Mouse (Mus musculus) macrophage (primary cell): Measurements from ENCODE around the gene Ldlrap1. TPM values are rescaled to one million over a fixed set of nuclear protein-coding genes. Genes with fewer than 3 reads are reported as not detected.
"Not testable (repeated sequence)": the region's sequence is repeated elsewhere in the genome, so short reads cannot be mapped to it uniquely, and the experiment has no call there.

Source experiments
- H3K27ac ChIP-seq: fragments of 350-480 bp; formaldehyde crosslinking; 2 replicates; pipeline ENCODE4 v1.9.0; 2021
- H3K36me3 ChIP-seq: fragments of 350-480 bp; formaldehyde crosslinking; 2 replicates; pipeline ENCODE4 v1.9.0; 2021; ENCODE audit errors: inconsistent target
- H3K4me3 ChIP-seq: fragments of 350-480 bp; formaldehyde crosslinking; 2 replicates; pipeline ENCODE4 v1.9.0; 2021; ENCODE audit errors: inconsistent target
- H3K79me2 ChIP-seq: fragments of 350-480 bp; formaldehyde crosslinking; 2 replicates; pipeline ENCODE4 v1.9.0; 2021; ENCODE audit errors: inconsistent target
- WGBS: methylation state at CpG from one replicate; pipeline ENCODE4 v1.1.7; 2026; ENCODE audit warnings: inconsistent platforms; ENCODE audit not compliant: missing documents; 5-methylcytosine and 5-hydroxymethylcytosine counted together
- polyA plus RNA-seq: library from polyadenylated mRNA; stranded (reverse); fragments of 250-400 nt; gene quantifications from 3 replicates; pipeline ENCODE4 v1.2.4, GENCODE M21; 2018; ENCODE audit warnings: inconsistent platforms
- total RNA-seq, 78 experiments: library from RNA; depleted of rRNA; stranded (reverse); fragments of 250-400 nt; gene quantifications; 1 replicate in 9 of 78; 2 replicates in 24 of 78; 3 replicates in 43 of 78; 4 replicates in 2 of 78; pipeline ENCODE4 v1.2.4; 2018; ENCODE audit warnings: inconsistent platforms in 56 of 78

The Ldlrap1 gene
- 100 to 1,000 TPM in 4 of 26 experiments, 10 to 100 TPM in 21, 1 to 10 TPM in 1; 5.4 to 129 (median 41.6) TPM for total RNA-seq (2018; cell fraction: chromatin; rRNA removed)
- total RNA-seq (2018; cell fraction: cytosol; rRNA removed): 10 to 100 TPM; 12.3 to 48.8 (median 35.4) TPM
- total RNA-seq (2018; cell fraction: nucleus; rRNA removed): 10 to 100 TPM in 25 of 26 experiments, 1 to 10 TPM in 1; 7.2 to 92.8 (median 27.8) TPM
- 34.2 to 76.5 TPM (median 43.1 TPM) in 3 replicates for polyA plus RNA-seq

DNA sequence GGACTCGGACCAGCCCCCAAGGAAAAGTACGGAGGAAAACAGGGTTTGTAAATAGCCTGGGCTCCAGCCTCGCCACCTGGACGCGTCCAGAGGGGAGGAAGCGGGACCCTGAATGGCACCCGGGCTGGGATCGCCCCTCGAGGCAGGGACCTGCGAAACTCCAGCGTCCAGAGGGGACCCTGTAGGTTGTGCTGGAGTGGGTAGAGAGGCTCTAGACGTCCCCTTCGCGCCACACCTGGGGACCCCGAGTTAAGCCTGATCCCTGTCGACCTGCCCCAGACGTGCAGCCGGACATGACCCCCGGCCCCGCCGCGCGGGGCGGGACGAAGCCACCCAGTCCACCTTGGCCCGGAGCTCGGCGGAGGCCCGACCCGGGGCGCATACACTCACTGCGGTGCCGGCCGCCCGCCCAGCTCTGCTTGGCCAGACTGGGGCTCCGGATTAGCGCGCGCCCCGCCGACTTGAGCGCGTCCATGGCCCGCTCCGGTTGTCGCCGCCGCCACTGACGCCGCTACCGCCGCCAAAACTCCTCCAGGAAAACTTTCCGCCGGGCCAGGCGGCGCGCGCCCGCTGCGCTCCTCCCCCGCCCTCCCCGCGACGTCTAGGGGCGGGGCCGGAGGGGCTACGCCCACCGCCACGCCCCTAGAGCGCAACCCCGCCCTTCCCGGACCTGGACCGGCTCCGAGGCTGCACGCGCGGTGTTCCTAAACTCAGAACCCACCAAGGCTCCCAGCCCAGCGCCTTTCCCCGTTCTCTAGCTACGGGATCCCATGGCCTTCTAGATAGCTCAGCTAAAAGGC, at the start of gene Ldlrap1:
Ldlrap1 (minus strand) TSS at position 599 of the 800 bp plus-strand sequence.
- peak within 1 kb of the TSS; percentile 91 for H3K4me3 ChIP-seq
- H3K27ac ChIP-seq: peak within 1 kb of the TSS; percentile 65
- peaks cover 49% of the 10 kb centered on the region for H3K79me2 ChIP-seq
- no peaks in the 10 kb centered on the region for H3K36me3 ChIP-seq
- WGBS: 0% methylated on average over 78 of the region's 80 CpGs

DNA sequence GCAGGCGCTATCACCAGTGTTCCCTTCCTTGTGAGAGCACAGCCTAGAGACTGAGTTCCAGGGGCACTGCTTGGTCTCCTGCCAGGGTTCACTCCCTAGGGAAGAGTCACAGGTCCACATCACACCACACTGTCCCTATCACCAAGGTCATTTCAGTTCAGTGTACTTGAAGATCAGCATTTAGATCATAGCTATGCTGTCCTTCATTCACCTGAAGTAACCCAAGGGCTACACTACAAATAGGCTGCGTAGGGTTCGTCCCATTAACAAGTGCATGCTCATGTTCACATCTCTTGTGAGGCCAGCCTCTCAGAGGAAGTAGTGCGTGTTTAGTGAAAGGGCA, 46.4 kb upstream of the Ldlrap1 start:
- H3K4me3 ChIP-seq: no peak overlapping the region
- no peaks in the 10 kb centered on the region for H3K79me2 ChIP-seq
- peaks cover 18% of the 10 kb centered on the region for H3K36me3 ChIP-seq
- WGBS: 100% methylated on average over 4 of the region's 4 CpGs
- H3K27ac ChIP-seq: no peak overlapping the region

DNA sequence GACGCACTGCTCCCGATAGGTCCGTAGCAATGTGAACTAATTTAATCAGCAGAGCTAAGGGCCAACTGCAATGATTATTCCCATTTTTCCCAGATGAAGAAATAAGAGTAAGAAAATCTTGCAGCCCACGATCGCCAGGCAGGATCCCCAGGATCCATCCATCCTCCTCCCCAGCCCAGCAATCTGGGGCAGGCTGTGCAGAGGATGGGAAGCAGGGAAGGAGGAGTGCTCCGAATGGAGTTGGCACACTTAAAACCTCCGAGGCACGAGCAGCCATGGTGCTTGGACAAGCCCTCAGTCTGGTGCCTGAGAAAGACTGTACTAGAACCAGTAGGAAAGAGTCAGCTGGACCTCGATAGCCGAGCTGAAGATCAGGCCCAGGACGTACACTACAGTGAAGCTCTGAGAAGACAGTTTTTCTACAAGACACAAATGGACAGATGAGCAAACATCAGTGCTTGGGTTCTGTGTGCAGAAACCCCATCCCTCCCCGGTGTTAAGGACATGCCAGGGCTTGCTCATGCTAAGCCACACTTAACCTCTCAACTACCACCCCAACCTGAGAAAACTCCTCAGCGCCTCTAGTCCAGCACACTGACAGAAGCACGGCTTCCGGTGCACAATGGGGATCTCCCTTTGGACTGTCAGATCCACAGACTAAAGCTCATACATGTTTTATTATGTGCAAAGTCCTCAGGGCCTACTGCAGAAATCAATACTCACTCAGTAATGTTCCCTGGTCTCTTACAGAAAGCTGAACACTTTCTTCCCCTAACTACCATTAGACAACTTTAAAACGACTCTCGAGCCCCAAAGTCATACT, 45.8 kb upstream of the Ldlrap1 start:
- Histone ChIP-seq H3K27ac (no peak overlapping the region), H3K4me3 (no peak overlapping the region), H3K79me2 (no peaks in the 10 kb centered on the region), H3K36me3 (peaks cover 24% of the 10 kb centered on the region)
- WGBS: 95% methylated on average over 17 of the region's 17 CpGs

DNA sequence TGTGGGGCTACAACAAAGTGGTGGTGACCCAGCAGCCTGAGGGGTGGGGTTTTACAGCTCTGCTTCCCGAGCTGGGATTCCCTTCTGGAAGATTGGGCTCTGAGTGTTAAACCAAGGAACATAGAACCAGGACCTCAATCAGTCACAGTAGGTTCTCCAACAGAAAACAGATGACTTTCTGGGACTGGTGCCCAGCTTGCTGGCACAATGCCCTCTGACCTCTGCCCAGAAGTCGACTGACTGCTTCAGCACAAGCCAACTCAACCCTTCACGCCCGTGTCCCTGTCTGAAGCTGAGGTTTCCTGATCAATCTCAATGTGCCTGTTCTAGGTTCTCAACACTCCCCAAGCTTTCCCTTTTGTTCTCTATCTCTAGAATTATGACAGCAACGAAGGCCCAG, 36.9 kb upstream of the Ldlrap1 start:
- 75% methylated on average over 5 of the region's 5 CpGs for WGBS
- Histone ChIP-seq H3K79me2 (no peaks in the 10 kb centered on the region), H3K27ac (no peak overlapping the region), H3K36me3 (peaks cover 39% of the 10 kb centered on the region), H3K4me3 (no peak overlapping the region)

DNA sequence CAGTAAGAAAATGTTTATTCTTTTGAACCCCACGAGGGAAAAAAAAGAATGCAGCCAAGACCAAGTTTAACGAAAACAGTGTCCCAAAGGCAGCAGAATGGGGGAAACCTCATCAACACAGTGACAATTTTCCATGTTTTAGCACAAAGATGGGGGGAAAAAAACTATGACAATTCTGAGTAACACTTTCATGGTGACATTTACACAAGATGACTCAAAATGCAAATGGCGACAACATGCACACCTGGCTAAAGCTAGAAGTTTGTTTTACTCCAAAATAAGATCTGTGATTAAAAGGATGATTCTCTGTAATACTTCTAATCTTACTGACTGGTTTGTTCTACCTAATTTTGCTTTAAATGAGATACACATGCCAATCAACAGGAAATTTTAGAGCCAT, 34.9 kb upstream of the Ldlrap1 start:
- 87% methylated on average over 3 of the region's 3 CpGs for WGBS
- H3K4me3 ChIP-seq: no peak overlapping the region
- no peak overlapping the region for H3K27ac ChIP-seq
- no peaks in the 10 kb centered on the region for H3K79me2 ChIP-seq
- peaks cover 23% of the 10 kb centered on the region for H3K36me3 ChIP-seq

DNA sequence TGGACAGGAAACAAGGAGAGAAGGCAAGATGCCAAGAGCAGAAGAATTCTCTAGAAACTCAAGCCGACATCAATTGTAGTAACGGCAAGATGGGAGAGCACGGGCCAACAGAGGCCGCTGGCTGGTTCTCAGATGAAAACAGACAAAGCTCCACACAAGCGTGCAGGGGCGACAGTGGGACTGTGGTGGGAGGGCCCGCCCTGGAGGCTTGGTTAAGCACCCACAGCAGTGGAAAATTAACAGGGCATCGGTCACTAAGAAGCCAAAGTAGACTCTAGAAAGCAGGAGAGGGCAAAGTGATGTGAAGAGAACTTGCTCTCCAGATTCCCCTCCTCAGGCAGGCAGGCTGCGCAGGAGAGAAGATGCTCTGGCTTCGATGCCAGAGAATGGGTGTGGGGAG, 34.3 kb upstream of the Ldlrap1 start:
- Histone ChIP-seq H3K36me3 (peaks cover 23% of the 10 kb centered on the region), H3K4me3 (no peak overlapping the region), H3K27ac (no peak overlapping the region), H3K79me2 (no peaks in the 10 kb centered on the region)
- WGBS: 94% methylated on average over 10 of the region's 10 CpGs

DNA sequence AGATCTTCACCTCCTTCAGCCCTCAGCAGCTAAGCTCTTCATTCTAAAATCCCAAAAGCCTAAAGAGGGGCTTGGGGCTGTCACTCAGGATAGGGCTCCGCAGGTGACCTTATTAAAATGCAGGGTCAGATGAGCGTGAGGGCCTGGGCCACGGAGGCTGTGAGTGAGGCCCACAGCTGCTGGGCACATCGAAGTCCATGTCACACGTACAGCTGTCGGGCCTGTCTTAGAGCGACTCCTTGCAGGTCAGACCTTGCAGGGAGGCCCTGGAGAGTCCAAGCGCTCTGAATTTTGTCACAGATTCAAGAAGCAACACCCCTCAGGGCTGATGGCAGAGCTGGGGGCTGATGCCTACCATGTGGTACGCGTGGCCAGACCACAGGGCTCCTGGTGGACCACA, 32.9 kb upstream of the Ldlrap1 start:
- Histone ChIP-seq H3K79me2 (no peaks in the 10 kb centered on the region), H3K36me3 (peaks cover 13% of the 10 kb centered on the region), H3K4me3 (no peak overlapping the region), H3K27ac (no peak overlapping the region)
- WGBS: 91% methylated on average over 10 of the region's 10 CpGs

DNA sequence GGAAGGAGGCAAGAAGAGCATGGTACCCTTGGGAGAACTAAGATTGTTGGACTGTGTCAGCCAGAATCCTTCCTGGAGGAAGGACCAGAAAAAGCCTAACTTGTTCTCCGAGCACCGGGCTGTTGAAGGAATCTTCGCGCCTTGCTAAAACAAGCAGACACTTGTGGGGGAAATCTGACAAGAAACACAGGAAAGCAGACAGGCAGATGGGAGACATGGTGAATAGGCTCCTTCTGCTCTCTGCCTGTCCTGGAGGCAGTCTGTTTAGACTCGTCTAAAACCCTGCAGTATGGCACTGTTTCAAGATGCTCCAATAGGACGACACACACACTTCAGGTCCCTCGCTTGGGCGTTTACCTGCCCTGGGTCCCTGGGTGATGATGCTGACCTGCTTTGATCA, 32.3 kb upstream of the Ldlrap1 start:
- Histone ChIP-seq H3K36me3 (peaks cover 7% of the 10 kb centered on the region; the same call in 1 of the 2 replicates), H3K79me2 (no peaks in the 10 kb centered on the region), H3K27ac (no peak overlapping the region), H3K4me3 (no peak overlapping the region)
- 88% methylated on average over 8 of the region's 8 CpGs for WGBS

DNA sequence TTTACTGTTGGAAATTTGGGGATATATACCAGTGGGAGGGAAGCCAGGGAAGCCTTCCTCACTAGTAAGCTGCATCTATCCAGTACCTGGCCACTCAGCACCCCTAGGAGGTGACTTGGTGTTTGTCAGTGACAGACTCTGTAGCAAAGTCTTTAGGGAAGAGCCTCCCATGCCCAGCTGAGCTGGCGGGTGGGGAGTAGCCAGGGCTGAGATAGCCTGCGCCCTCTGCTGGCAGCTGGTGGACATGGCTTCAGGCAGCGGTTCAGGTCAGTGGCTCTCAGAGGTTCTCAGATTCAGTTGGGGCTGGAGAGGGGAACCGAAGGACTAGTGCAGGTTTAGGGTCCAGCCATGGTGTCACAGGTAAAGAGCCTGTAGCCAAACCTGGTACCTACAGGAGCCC, 31.4 kb upstream of the Ldlrap1 start:
- H3K36me3 ChIP-seq: no peaks in the 10 kb centered on the region; the same call in 1 of the 2 replicates

DNA sequence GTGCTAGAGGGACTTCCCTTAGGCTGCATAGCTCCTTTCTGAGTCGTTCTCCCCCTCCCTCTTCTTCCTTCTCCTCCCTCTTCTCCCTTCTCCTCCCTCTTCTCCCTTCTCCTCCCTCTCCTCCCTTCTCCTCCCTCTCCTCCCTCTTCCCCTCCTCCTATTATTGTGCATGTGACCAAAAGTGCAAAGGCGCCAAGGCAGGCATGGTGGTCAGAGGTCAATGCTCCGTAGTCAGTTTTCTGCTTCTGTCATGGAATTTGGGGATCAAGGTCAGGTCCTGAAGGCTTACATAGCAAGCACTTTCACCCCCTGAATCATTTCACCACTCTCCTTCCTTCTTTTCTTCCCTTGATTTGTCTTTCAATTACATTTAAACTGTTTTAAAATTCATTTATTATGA, 31.0 kb upstream of the Ldlrap1 start:
- 74% methylated on average over 3 of the region's 3 CpGs for WGBS
- H3K4me3 ChIP-seq: no peak overlapping the region
- no peaks in the 10 kb centered on the region for H3K36me3 ChIP-seq
- no peaks in the 10 kb centered on the region for H3K79me2 ChIP-seq
- H3K27ac ChIP-seq: no peak overlapping the region

More for the DNA sequence above, 31.4 kb upstream of the Ldlrap1 start:
- no peak overlapping the region for H3K27ac ChIP-seq
- H3K4me3 ChIP-seq: no peak overlapping the region
- H3K79me2 ChIP-seq: no peaks in the 10 kb centered on the region
- 3% methylated on average over 4 of the region's 4 CpGs for whole genome bisulfite sequencing

DNA sequence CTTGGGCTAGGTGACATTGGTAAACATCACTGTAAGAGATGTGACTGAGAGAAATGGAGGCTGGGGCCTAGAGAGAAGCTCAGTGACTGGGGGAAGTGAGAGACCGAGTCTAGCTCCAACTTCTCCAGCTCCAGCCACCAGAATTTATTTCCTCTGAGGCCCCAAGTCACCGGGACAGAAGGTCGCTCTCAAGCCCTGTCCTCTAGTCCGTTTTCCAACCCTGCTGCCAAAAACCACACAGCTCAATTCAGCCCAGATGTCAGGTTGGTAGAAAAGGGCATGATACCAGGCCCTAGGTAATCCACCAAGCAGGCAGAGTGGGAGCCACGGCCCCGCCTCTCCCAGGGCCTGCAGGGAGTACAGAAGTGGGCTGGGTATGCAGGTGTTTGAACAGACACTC, 29.8 kb upstream of the Ldlrap1 start:
- Histone ChIP-seq H3K79me2 (no peaks in the 10 kb centered on the region), H3K4me3 (no peak overlapping the region), H3K36me3 (no peaks in the 10 kb centered on the region), H3K27ac (no peak overlapping the region)
- 68% methylated on average over 6 of the region's 6 CpGs for WGBS

DNA sequence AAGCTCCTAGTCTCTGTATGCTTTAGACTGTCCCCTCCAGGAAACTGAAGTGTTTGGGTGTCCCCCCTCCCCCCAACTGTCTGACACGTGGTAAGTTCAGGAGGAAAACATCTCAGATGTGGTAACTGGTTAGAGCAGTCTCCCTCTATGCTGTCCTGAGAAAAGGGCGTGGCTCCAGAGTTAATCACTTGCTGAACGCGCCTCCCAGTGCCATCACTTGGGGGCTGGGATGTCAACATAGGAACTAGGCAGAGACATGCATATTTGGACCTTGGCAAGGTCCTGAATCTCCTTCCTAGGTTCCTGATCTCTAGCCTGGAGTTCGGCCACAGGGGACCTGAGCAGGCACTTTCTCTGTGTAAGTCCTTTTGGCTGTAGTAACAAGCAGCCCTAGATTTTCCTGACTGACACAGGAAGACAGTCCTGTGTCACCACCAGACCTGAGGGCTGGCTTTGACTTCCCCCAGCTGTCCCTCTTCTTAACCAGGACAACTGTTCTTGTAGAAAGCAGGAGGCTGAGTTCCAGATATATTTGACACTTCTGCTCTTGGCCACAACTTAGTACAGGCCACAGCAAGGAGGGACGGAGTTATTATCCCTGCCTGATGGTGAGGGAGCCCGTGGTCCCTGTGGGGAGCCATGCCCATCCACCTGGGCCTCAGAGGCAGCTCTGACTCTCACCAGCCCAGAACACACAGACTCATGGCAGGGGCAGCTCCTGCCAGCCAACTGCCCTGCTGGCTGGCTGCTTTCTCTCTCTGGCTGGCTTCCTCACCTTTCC, 28.9 kb upstream of the Ldlrap1 start:
- H3K27ac ChIP-seq: no peak overlapping the region
- no peaks in the 10 kb centered on the region for H3K79me2 ChIP-seq
- no peak overlapping the region for H3K4me3 ChIP-seq
- no peaks in the 10 kb centered on the region for H3K36me3 ChIP-seq
- WGBS: 51% methylated on average over 7 of the region's 7 CpGs

DNA sequence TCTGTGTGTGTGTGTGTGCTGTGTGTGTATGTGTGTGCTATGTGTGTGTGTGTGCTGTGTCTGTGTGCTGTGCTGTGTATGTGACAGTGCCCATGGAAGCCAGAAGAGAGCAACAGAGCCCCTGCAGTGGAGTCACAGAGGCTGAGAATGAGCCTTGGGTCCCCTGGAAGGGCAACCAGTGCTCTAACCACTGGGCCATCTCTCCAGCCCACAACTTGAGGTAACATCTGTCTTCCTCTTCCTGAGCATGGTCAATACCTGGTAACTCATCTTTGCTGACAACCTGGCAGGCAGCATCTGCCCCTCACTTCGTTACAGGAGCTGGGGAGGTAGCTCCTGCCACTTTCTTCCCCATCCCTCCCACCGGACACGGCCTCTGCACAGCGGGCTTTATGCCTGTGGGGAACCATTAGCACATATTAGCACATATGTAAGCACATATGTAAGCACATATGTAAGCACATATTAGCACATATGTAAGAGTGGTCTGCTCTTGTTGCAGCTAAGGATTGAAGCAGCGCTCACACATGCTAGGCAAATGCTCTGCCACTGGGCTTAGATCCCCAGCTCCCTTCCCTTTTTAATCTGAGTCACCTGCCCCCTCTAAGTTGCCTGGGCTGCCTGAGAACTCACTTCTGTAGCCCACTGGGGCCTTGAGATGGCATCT, 28.1 kb upstream of the Ldlrap1 start:
- Histone ChIP-seq H3K4me3 (no peak overlapping the region), H3K79me2 (no peaks in the 10 kb centered on the region), H3K36me3 (no peaks in the 10 kb centered on the region), H3K27ac (no peak overlapping the region)
- 86% methylated on average over 5 of the region's 5 CpGs for WGBS

DNA sequence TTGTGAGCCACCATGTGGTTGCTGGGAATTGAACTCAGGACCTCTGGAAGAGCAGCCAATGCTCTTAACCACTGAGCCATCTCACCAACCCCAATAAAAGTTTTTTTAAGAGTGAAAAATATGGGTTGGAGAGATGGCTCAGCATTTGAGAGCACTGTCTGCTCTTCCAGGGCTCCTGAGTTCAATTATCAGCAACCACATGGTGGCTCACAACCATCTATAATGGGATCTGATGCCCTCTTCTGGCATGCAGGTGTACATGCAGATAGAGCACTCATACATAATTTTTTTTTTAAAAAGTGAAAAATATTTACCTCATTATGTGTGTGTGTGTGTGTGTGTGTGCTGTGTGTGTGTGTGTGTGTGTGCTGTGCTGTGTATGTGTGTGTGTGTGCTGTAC, 27.1 kb upstream of the Ldlrap1 start:
- not testable (repeated sequence) for H3K79me2 ChIP-seq, H3K27ac ChIP-seq, H3K36me3 ChIP-seq, H3K4me3 ChIP-seq
